Mouse (Mus musculus) left cerebral cortex, postnatal 10 days (tissue): Measurements from ENCODE around the gene Ndufs2. TPM values are rescaled to one million over a fixed set of nuclear protein-coding genes. Genes with fewer than 3 reads are reported as not detected.

Source experiments
- DNase-seq, 2 experiments: peaks; one replicate each; pipeline ENCODE4 v3.0.0; 2021 to 2022; ENCODE audit warnings: low spot score in 2 of 2, mixed read lengths in 1 of 2; ENCODE audit errors: extremely low spot score in 1 of 2
- intact Hi-C: fragments of 180-260 bp; cut with DNase I; formaldehyde crosslinking; loops from one replicate; pipeline ENCODE4 v1.15.1; 2025
- total RNA-seq, 2 experiments: library from RNA; stranded (reverse); gene quantifications; 2 replicates each; pipeline ENCODE4 v1.2.3; 2021

Ndufs2 gene
- total RNA-seq, 2 experiments from 2014 or later: 243 to 255 TPM

GRCm38 (mm10) chr1:171238463-171238862 lies 12.7 kb downstream of the Ndufs2 start:
- intact Hi-C loops: no loop called here
- DNase-seq: peak in 1 of 2 experiments; percentile 69

- no peak for DNase-seq
- intact Hi-C loops: no loop called here
These were observed 13.8 kb downstream of the Ndufs2 start for GRCm38 (mm10) chr1:171237438-171237837.

GRCm38 (mm10) chr1:171235791-171236190 lies 15.4 kb downstream of the Ndufs2 start:
- intact Hi-C loops: no loop called here
- DNase-seq: no peak

DNA sequence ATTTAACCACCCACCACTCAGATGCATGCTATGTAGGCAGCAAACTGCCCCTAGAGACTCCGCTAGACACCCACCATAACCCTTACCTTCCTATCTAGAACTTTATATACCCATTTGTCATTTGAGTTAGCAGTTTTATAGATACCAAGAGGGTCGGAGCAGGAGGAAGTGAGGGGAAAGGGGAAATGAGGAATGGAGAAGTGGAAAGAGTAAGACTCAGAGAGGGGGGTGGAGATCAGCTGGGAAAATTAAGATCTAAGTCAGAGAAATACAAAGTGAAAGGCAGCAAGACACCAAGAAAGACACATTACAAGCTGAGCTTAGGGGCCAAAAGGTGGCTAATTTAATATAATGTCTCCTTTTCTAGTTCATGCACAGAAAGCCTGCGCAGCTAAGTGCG lies 16.6 kb downstream of the Ndufs2 start:
- intact Hi-C loops: no loop called here

GRCm38 (mm10) chr1:171234126-171234525 lies 17.1 kb downstream of the Ndufs2 start, which contains the start of gene Fcer1g:
Gene Fcer1g, minus strand, starts transcription at chr1:171234365.
- intact Hi-C loops: no loop called here

More for the DNA sequence above, 16.6 kb downstream of the Ndufs2 start:
- DNase-seq: no peak

DNA sequence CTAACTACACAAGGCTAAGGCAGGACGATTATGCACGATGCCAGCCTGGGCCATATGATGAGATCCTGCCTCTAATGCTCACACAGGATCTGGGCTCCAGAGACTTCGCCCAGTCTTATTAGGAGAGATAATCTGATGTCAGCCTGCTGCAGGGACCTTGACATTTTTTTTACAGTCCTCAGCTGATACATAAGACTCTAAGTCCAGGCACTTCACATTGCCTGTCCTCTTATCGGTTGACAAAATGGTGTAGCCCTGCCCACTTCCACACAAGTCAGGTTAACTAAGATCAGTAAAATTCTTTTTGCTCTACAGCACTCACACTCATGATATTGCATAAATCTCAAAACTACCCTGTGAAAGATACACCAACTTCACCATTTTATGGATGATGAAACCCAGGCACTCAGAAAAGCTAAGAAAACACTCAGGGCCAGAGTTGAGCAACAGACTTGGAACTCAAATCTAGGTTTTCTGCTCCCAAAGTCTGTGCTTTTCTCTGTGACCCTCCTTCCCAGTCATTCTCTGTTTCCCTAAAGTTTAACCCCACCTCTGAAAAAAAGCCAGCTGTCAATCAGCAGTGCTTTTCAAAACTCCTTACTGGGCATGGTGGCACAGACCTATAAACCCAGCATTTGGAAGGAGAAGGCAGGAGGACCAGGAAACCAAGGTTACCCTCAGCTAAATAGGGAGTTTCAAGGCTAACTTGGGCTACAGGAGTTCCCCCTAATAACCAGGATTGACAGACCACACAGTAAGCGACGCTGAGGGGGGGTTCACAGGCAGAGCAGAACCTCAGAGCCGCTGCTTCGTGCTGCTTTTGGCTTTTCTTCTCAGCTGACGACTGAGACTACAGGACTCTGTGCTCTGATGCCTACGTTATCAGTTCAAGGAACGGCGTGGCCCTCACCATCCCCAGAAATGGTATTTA lies 18.1 kb downstream of the Ndufs2 start:
- DNase-seq: no peak
- intact Hi-C loops: no loop called here

More at GRCm38 (mm10) chr1:171234126-171234525, 17.1 kb downstream of the Ndufs2 start, which contains the start of gene Fcer1g:
- peak in 1 of 2 experiments; percentile 60 for DNase-seq

DNA sequence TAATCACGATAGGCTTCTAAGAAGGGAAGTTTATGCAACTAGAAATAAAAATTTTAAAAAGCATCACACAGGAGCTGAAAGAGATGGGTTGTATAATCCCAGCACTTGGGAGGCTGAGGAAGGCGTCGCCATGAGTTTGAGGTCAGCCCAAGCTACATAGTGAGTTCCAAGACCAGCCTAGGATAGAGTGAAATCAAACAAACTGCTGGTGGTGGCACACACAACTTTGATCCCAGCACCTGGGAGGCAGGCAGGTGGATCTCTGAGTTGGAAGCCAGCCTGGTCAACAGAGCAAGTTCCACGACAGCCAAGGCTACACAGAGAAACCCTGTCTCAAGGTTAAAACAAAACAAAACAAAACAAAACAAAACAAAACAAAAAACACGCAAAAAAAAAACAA lies 18.8 kb downstream of the Ndufs2 start:
- intact Hi-C loops: no loop called here
- DNase-seq: no peak

DNA sequence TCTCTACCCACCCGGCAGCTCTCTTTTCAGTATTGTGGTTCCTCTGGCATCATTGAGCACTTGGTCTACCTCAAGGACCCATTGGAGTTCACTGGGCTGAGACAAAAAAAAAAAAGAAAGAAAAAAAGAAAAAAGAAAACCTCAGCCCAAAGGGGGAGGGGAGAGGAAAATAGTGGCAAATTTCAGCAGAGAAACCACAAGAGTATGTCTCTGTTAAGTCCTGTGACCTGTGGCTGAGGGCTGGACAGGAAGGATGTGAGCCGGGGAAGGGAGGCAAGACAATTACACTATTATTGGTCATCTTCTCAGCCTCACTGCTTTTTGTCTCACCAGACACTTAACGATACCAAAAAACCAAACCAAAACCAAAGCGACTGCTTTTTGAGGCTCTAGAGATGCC lies 19.3 kb downstream of the Ndufs2 start:
- intact Hi-C loops: no loop called here

GRCm38 (mm10) chr1:171230215-171230614 lies 21.0 kb downstream of the Ndufs2 start:
- intact Hi-C loops: no loop called here
- DNase-seq: no peak

More for the DNA sequence above, 19.3 kb downstream of the Ndufs2 start:
- DNase-seq: no peak

DNA sequence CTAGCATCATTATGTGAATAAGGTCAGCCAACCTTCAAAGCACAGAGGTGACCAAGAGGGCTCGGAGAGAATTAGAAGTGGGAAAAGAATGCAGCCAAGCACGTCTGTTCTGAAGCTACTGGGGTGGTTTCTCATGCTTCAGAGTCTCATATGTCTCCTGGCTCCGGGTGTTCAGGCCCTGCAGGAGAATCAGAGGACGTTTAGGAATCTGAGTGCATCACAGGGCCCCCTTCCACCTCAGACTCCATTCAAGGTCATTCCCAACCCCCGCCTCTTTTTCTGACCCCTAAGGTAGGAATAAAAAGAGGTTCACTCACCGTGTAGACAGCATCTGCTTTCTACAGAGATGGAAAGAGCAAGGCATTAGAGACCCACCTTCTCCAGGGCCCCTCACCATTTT lies 21.4 kb downstream of the Ndufs2 start:
- no peak for DNase-seq
- intact Hi-C loops: no loop called here

DNA sequence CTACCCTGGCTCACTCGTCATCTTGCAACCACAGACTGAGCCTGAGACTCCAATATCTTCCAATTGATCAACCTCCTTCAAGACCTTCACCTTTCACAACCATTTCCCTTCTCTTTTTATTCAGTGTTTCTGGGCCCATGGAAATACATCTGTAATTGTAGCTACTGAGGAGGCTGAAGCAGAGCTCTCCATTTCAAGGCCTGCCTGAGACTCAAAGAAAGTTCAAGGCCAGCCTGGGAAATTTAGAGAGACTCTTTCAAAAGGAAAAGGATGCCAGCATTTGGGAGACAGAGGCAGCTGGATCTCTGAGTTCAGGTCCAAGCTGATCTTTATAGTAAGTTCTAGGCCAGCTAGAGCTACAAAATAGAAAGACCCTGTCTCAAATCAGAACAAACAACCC lies 23.3 kb downstream of the Ndufs2 start:
- DNase-seq: no peak
- intact Hi-C loops: no loop called here

DNA sequence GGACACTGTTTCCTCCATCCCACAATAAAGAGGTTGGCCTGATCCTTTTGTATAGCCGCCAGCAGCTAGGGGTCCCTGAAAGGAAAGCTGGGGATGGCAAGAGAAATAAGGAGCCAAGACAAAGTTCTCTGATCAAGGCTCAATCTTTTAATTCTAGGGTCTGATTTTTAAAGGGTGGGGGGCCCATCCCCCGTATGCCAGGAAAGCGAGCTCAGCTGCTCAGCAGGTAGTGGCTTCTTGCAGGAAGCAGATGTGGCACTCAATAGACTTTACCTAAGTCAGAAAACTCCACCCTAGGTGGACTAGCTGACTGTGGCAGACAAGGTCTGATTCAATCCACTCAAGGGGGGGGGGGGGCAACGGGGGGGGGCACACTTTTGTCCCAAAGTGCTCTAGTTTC lies 24.4 kb downstream of the Ndufs2 start:
- no peak for DNase-seq
- intact Hi-C loops: no loop called here

DNA sequence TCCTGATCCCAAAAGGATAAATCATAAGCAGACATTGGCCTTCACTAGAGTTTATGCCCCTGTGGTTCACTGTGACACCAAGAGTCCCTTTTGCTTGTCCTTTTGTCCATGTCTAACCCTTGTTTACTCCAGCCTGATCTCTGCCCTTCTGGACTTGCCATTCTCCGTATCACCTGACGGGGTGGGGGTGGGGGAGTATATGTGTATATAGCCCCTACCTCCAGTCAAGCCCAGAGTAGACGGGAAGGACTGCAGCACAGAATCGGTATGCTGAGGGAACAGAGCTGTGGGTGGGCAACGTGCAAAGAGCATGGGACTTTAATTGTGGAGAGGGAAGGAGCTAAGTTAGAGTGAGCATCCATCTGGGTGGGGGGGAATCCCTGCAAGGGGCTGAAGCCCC lies 26.3 kb downstream of the Ndufs2 start, which contains the start of gene Apoa2:
Gene Apoa2, plus strand, starts transcription at position 198 of the 400 bp plus-strand sequence.
- DNase-seq: no peak
- intact Hi-C loops: no loop called here

- intact Hi-C loops: loop anchor here (2.0 kb wide), 1 partner anchor 23 kb away; no protein-coding TSS in a partner anchor
- peak in 1 of 2 experiments; percentile 29 for DNase-seq
These were observed 27.4 kb downstream of the Ndufs2 start for GRCm38 (mm10) chr1:171223796-171224195.

DNA sequence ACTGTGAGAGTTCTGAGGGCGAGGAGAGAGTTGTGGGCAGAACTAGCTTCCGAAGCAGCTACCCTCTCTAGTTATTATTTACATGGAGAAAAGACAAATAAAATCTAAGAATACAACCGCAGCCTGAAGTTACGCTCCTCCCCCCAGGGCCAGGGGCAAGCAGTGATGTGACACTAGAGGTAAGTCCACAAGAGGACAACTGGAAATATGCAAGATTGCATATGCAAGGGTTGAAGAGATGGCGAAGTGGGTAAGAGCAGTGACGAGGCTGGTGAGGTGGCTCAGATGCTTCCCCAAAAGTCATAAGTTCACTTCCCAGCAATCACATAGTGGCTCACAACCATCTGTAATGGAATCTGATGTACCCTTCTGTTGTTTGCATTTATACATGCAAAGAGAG lies 28.0 kb downstream of the Ndufs2 start:
- intact Hi-C loops: loop anchor here (2.0 kb wide), 1 partner anchor 24 kb away; no protein-coding TSS in a partner anchor
- DNase-seq: no peak

GRCm38 (mm10) chr1:171222238-171223155 lies 28.7 kb downstream of the Ndufs2 start, which contains the start of gene Tomm40l:
Gene Tomm40l, minus strand, starts transcription at chr1:171222514.
- intact Hi-C loops: loop anchor here (2.0 kb wide), 1 partner anchor 24 kb away; no protein-coding TSS in a partner anchor
- DNase-seq: peak; percentile 94 to 97

GRCm38 (mm10) chr1:171221281-171222193 lies 29.7 kb downstream of the Ndufs2 start:
- intact Hi-C loops: loop anchor here (2.0 kb wide), 3 partner anchors 25 to 103 kb away; no protein-coding TSS in a partner anchor
- DNase-seq: peak in 1 of 2 experiments; percentile 40

- DNase-seq: peak; percentile 87 to 90
- intact Hi-C loops: loop anchor here (2.0 kb wide), 2 partner anchors 56 to 102 kb away; no protein-coding TSS in a partner anchor
These were observed 30.3 kb downstream of the Ndufs2 start for GRCm38 (mm10) chr1:171220871-171221270.
